Mouse (Mus musculus) midbrain, embryonic 13.5 days (tissue): ENCODE measurements around the gene Cep152. TPM values are rescaled to one million over a fixed set of nuclear protein-coding genes. Genes with fewer than 3 reads are reported as not detected.
A peak's percentile ranks its signal among the peaks of the same experiment; 100 is the strongest.

Experiments
- ATAC-seq: fragments of 200-750 bp; cut with Nextera tagmentation; 2 replicates; pipeline ENCODE4 v1.8.0; 2017; ENCODE audit warnings: mild to moderate bottlenecking, moderate TSS enrichment, moderate library complexity
- H3K27ac ChIP-seq: fragments of 300-500 bp; sonication (generic); 2 replicates; pipeline ENCODE4 v1.5.1; 2015; ENCODE audit warnings: inconsistent platforms, mild to moderate bottlenecking, moderate library complexity
- H3K27me3 ChIP-seq: fragments of 300-500 bp; sonication (generic); 2 replicates; pipeline ENCODE4 v1.6.1; 2015; ENCODE audit warnings: mild to moderate bottlenecking, inconsistent platforms
- H3K36me3 ChIP-seq: fragments of 300-500 bp; sonication (generic); 2 replicates; pipeline ENCODE4 v1.6.1; 2015; ENCODE audit warnings: mild to moderate bottlenecking, inconsistent platforms
- H3K4me1 ChIP-seq: fragments of 300-500 bp; sonication (generic); replicated peaks from 2 replicates; pipeline ENCODE4 v1.6.1; 2015; ENCODE audit warnings: inconsistent platforms
- H3K4me2 ChIP-seq: fragments of 300-500 bp; sonication (generic); replicated peaks from 2 replicates; pipeline ENCODE4 v1.6.1; 2015; ENCODE audit warnings: moderate library complexity, mild to moderate bottlenecking, inconsistent platforms
- H3K4me3 ChIP-seq: fragments of 300-500 bp; sonication (generic); replicated peaks from 2 replicates; pipeline ENCODE4 v1.5.1; 2015; ENCODE audit warnings: mild to moderate bottlenecking, inconsistent platforms
- H3K9ac ChIP-seq: fragments of 300-500 bp; sonication (generic); replicated peaks from 2 replicates; pipeline ENCODE4 v1.6.1; 2015; ENCODE audit warnings: mild to moderate bottlenecking, inconsistent platforms
- H3K9me3 ChIP-seq: fragments of 300-500 bp; sonication (generic); 2 replicates; pipeline ENCODE4 v1.6.1; 2016; ENCODE audit warnings: mild to moderate bottlenecking, inconsistent platforms
- WGBS: fragments of 180-500 bp; shearing (Covaris S2); methylation state at CpG from one replicate; pipeline ENCODE4 v1.1.7; 2015; 5-methylcytosine and 5-hydroxymethylcytosine counted together
- polyA plus RNA-seq: library from polyadenylated mRNA; unstranded; fragments of >200 nt; fragmentation: Nextera tagmentation; extraction: Ambion mirVana; gene quantifications from 2 replicates; pipeline ENCODE4 v1.2.1, GENCODE M21; 2015

The Cep152 gene
- polyA plus RNA-seq, 1 experiment from 2014 or later, result 4.3 TPM

DNA sequence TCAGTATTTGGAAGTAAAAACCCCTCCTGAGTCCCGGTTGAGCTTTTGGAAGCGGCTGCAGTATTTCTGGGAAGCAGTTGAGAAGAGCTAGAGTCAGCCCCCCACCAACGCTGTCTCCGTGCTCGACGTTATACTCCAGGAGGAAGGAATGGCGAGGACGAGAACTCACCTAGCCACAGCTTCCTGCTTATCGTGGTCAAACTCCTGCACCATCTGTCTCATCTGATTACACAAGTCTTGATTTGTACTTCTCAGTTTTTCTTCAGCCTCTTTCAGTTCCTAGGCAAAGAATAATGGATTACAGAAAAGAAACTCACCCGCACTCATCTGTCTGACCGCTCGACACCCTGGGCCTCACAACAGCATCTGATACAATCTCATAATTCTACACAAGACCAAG is 35.6 kb downstream of the Cep152 start:
- ATAC-seq, result no peak
- WGBS, result 95% methylated on average over 12 of the region's 12 CpGs
- Histone ChIP-seq H3K9me3 (no peaks in the 10 kb centered on the region), H3K9ac (no peak overlapping the region), H3K27ac (no peak overlapping the region), H3K36me3 (peaks cover 54% of the 10 kb centered on the region), H3K4me3 (no peak overlapping the region), H3K4me1 (no peaks in the 10 kb centered on the region), H3K27me3 (no peaks in the 10 kb centered on the region), H3K4me2 (no peak overlapping the region)

DNA sequence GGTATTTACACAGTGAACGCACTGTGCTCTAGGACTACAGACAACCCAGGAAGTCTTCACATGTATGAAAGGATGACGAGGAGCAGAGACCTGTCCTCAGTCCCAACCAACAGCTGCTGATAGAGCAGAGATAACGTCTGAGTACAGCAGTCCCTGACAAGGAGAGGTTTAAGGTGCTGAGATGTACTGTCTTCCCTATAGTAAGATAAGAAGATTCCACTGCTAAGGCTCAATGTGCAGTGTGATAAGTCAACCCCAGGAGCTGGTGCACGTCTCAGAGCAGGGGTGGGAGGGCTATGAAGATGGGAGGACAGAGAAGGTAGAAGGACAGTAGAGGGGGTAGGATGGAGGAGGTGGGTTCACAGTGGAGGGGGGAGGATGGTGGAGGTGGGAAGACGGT is 43.8 kb downstream of the Cep152 start:
- H3K4me2 ChIP-seq, result no peak overlapping the region
- no peak for ATAC-seq
- 91% methylated on average over 5 of the region's 5 CpGs for WGBS
- H3K4me3 ChIP-seq, result no peak overlapping the region
- H3K27ac ChIP-seq, result no peak overlapping the region
- H3K9me3 ChIP-seq, result no peaks in the 10 kb centered on the region
- no peaks in the 10 kb centered on the region for H3K27me3 ChIP-seq
- no peak overlapping the region for H3K9ac ChIP-seq
- H3K36me3 ChIP-seq, result peaks cover 63% of the 10 kb centered on the region
- H3K4me1 ChIP-seq, result no peaks in the 10 kb centered on the region

DNA sequence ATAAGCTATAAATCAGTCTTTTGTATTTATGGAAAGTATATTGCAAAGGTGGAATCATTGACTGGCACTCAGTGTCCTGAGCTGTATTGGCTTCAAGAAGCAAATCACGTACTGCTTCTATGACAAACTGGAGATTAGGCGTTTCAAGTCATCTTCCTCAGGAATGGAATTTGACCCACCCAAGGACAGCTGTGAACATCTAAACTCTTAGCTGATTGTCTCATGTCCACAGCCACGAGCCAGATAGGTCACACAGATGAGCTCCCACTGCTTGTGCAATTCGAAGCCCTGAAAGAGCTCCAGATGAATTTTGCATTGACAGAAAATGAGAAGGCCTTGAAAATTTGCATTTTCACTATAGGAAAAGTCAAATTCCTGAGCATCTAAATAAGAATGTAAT is 47.2 kb downstream of the Cep152 start:
- 79% methylated on average over 4 of the region's 4 CpGs for WGBS
- H3K4me2 ChIP-seq, result no peak overlapping the region
- no peaks in the 10 kb centered on the region for H3K9me3 ChIP-seq
- ATAC-seq, result no peak
- H3K9ac ChIP-seq, result no peak overlapping the region
- H3K27ac ChIP-seq, result no peak overlapping the region
- H3K4me3 ChIP-seq, result no peak overlapping the region
- no peaks in the 10 kb centered on the region for H3K4me1 ChIP-seq
- H3K27me3 ChIP-seq, result no peaks in the 10 kb centered on the region
- H3K36me3 ChIP-seq, result peaks cover 65% of the 10 kb centered on the region

DNA sequence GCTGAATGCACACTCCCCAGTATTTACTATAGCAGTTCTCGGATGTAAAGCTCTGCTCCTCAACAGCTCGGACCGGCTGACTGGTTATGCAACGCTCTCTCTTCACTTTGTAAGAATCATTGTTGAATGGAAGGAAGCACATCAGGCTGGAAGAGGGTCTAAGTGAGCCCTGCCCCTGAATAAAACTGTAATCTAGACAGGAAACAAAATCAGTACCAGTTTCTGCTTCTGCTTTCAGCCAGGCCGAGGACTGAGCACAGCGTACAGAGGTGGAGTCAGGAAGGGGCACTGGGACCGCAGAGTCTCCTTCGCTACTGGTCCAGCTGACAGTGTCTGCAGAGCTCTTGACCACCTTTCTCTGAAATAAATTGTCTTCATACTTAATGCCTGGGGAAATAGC is 48.4 kb downstream of the Cep152 start:
- no peak overlapping the region for H3K27ac ChIP-seq
- peaks cover 61% of the 10 kb centered on the region for H3K36me3 ChIP-seq
- WGBS, result 96% methylated on average over 8 of the region's 8 CpGs

DNA sequence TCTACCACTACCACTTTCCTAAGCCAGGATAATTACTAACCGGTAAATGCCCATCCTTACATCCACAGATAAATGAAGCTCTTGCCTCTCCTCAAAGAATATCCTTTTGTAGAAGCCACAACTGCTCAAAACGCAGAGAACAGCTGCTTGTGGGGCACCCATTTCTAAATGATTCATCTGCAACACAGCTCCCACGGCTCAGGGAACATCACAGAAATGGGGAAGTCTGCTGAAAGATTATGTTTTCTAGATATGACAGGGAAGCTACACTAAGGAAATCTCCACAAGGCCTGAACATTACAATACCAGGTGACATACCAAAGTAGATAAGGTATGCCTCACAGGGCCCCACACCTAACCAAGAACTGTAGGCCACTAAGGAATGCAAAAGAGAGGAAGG is 49.1 kb downstream of the Cep152 start:
- WGBS, result 93% methylated on average over 3 of the region's 3 CpGs
- H3K9ac ChIP-seq, result no peak overlapping the region
- H3K9me3 ChIP-seq, result no peaks in the 10 kb centered on the region
- no peaks in the 10 kb centered on the region for H3K4me1 ChIP-seq
- ATAC-seq, result no peak
- no peak overlapping the region for H3K4me3 ChIP-seq
- H3K4me2 ChIP-seq, result no peak overlapping the region
- peaks cover 60% of the 10 kb centered on the region for H3K36me3 ChIP-seq
- no peak overlapping the region for H3K27ac ChIP-seq
- H3K27me3 ChIP-seq, result no peaks in the 10 kb centered on the region

More for the DNA sequence above, 48.4 kb downstream of the Cep152 start:
- no peak for ATAC-seq
- Histone ChIP-seq H3K9ac (no peak overlapping the region), H3K4me1 (no peaks in the 10 kb centered on the region), H3K4me3 (no peak overlapping the region), H3K27me3 (no peaks in the 10 kb centered on the region), H3K4me2 (no peak overlapping the region), H3K9me3 (no peaks in the 10 kb centered on the region)

DNA sequence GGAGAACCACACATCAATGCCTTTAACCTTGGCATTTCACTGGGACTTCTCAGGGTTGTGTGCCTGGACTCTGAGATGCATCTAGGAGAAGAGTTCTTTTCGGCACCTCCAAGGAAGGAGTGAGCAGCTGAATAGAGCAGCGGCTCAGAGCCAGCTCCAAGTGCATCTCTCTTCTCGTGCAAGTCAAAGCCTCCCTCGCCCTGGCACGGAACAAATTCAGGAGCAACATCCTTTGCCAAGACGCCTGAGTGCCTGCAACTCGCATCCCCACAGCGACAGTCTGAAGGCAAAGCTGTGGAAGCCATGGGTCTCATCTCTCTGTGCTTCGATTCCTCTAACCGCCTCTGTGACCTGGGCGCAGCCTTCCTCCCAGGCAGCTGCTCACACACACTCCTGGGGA is 61.0 kb downstream of the Cep152 start:
- H3K27me3 ChIP-seq, result no peaks in the 10 kb centered on the region
- no peak overlapping the region for H3K4me3 ChIP-seq
- no peaks in the 10 kb centered on the region for H3K9me3 ChIP-seq
- no peak overlapping the region for H3K9ac ChIP-seq
- H3K4me1 ChIP-seq, result peaks cover 14% of the 10 kb centered on the region
- peaks cover 33% of the 10 kb centered on the region for H3K36me3 ChIP-seq
- 96% methylated on average over 11 of the region's 11 CpGs for WGBS
- H3K27ac ChIP-seq, result no peak overlapping the region
- no peak for ATAC-seq
- H3K4me2 ChIP-seq, result no peak overlapping the region

DNA sequence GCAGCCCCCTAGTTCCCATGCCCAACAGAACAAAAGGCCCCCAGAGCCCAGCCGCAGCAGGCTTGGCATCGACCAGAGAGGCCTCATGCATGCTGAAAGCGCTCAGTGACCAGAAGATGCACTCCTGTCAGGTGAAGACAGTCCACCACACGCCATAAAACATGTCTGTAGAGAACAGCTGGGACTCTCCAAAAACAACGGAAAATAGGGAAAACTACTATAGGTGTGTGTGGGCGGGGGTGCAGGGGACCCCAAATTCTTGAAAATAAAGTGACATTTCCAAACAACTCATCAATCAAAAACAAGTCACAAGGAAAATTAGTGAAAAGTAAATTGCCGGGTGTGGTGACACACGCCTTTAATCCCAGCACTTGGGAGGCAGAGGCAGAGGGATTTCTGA is 62.5 kb downstream of the Cep152 start:
- no peak overlapping the region for H3K9ac ChIP-seq
- no peaks in the 10 kb centered on the region for H3K27me3 ChIP-seq
- H3K36me3 ChIP-seq, result peaks cover 29% of the 10 kb centered on the region
- no peaks in the 10 kb centered on the region for H3K9me3 ChIP-seq
- no peak overlapping the region for H3K4me2 ChIP-seq
- 93% methylated on average over 8 of the region's 8 CpGs for WGBS
- no peak for ATAC-seq
- no peak overlapping the region for H3K27ac ChIP-seq
- H3K4me3 ChIP-seq, result no peak overlapping the region
- H3K4me1 ChIP-seq, result peaks cover 21% of the 10 kb centered on the region

DNA sequence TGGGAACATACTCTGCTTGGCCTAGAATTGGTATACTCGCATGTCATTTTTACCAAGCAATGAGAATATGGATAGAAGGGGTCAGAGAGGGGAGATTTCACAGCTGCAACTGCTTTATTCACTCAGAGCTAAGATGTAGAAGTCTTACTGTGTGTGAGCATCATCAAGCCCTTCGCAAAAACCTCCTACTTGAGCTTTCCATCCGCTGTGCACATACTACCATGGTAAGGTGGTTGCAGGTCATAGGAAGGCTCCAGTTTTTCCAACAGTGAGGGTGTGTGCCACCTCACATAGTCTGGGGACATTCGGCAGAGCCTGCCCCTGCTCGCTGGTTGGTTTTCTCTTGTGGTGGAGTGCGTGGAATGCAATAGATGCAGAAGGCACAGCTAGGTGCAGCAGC is 64.9 kb downstream of the Cep152 start:
- no peaks in the 10 kb centered on the region for H3K9me3 ChIP-seq
- 82% methylated on average over 6 of the region's 6 CpGs for WGBS
- no peak overlapping the region for H3K4me2 ChIP-seq
- no peak overlapping the region for H3K4me3 ChIP-seq
- no peak overlapping the region for H3K9ac ChIP-seq
- no peaks in the 10 kb centered on the region for H3K27me3 ChIP-seq
- peaks cover 21% of the 10 kb centered on the region for H3K4me1 ChIP-seq
- no peak overlapping the region for H3K27ac ChIP-seq
- ATAC-seq, result no peak
- H3K36me3 ChIP-seq, result peaks cover 13% of the 10 kb centered on the region

DNA sequence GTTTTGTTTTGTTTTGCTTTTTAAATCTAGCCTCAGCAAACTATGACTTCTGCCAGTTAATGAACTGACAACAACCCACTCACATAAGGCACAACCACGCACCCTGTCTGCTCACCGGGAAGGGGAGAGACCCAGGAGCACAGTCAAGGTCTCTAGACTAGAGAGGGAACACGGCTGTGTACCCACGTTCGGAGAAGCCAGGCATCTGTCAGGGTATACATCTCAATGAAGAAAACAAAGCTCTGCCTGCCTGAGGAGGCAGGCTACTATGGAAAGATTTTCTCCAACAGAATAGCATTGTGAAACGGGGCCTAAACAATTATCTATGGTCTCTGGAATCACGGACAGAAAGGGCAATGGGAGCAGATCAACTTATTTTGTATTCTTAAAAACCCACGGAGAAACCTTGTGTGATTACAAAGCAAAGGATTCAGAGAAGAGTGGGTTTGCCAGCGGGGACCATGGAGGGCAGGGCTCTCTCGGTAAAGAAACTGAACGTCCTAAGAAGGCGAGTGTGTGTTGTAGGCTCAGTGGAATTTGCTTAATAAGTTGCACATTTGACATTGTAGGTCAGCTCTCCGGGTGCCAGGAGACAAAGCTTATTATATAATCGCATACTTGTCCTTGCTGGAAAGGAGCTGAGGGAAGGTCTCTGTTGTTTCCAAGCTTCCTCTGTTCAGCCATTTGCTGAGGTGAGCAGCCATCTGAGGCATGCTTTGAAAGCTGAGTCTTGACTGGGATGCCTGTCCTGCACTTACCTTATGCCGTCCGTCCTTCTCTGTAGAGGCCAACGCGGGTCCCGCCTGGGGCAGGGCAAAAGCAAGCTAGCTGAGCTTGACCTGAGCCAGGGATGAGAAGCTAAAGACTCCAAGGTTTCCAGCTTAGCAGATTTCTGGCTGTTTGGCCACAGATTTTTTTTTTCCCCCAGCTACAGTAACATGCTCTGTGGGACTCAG is 66.0 kb downstream of the Cep152 start:
- peak; percentile 81 for ATAC-seq
- Histone ChIP-seq H3K4me3 (no peak overlapping the region), H3K36me3 (peaks cover 7% of the 10 kb centered on the region), H3K4me2 (peak overlapping the region; percentile 17; the same call in 1 of the 2 replicates), H3K27me3 (no peaks in the 10 kb centered on the region), H3K9me3 (no peaks in the 10 kb centered on the region), H3K27ac (peak overlapping the region; percentile 36), H3K9ac (no peak overlapping the region), H3K4me1 (peaks cover 21% of the 10 kb centered on the region)
- WGBS, result 33% methylated on average over 19 of the region's 19 CpGs

DNA sequence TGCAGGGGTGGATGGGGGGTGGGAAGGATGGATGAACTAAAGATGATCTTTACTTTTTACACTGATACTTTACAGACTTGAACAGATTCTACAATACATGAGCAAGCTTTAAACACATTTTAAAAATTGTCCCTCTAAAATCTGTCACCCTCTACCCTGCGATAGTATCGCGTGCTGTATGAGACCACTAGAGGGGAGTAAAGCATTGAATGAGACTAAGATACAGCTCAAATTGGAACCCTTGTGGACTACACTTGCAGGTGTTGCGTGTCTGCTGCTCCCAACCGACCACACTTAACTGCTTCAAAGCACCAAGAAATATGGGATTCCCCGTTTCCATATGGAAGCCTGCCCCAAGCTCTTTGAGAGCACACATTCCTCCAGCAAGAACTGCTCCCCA is 69.1 kb downstream of the Cep152 start:
- 82% methylated on average over 6 of the region's 6 CpGs for WGBS
- H3K4me2 ChIP-seq, result no peak overlapping the region
- no peak overlapping the region for H3K27ac ChIP-seq
- H3K27me3 ChIP-seq, result no peaks in the 10 kb centered on the region
- H3K36me3 ChIP-seq, result no peaks in the 10 kb centered on the region
- no peak overlapping the region for H3K9ac ChIP-seq
- no peaks in the 10 kb centered on the region for H3K9me3 ChIP-seq
- H3K4me3 ChIP-seq, result no peak overlapping the region
- no peak for ATAC-seq
- H3K4me1 ChIP-seq, result peaks cover 21% of the 10 kb centered on the region

DNA sequence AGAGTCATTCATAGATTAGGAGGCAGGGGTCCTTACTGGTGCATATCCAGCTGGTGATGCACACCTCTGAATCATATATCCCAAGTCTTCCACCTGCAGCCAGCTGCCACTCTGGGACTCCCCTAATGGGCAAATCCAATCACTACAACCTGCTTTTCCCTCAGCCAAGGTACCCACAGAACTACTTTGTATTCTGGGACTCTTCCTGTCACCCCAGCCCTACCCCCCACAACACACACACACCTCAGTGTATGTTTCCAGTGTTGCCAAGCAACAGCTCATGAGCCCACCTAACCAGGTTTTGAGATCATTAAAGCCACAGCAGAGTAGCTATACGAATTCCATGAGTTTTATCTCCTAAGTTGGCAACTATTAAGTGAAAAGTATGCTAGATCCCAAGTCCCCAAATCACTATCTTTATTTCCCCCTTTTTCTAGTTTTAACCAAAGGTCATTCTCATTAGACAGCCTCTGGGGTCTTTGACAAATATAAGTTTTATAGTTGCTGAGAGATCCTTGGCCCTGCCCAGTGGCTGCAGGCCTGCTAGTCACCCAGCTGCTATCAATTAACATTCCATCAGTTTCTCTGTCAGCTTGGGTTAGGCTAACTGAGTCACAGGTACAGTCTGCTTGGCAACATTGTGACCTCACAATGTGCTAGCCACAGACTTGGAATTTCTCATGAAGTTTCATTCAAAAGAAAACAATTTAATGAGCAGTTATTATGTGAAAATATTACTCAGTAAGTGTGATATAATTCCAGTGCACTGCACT is 75.9 kb downstream of the Cep152 start:
- Histone ChIP-seq H3K27me3 (no peaks in the 10 kb centered on the region), H3K4me2 (no peak overlapping the region), H3K4me1 (no peaks in the 10 kb centered on the region), H3K9me3 (no peaks in the 10 kb centered on the region), H3K27ac (no peak overlapping the region), H3K4me3 (no peak overlapping the region), H3K9ac (no peak overlapping the region), H3K36me3 (no peaks in the 10 kb centered on the region)
- WGBS, result 67% methylated on average over 1 of the region's 1 CpGs
- no peak for ATAC-seq

DNA sequence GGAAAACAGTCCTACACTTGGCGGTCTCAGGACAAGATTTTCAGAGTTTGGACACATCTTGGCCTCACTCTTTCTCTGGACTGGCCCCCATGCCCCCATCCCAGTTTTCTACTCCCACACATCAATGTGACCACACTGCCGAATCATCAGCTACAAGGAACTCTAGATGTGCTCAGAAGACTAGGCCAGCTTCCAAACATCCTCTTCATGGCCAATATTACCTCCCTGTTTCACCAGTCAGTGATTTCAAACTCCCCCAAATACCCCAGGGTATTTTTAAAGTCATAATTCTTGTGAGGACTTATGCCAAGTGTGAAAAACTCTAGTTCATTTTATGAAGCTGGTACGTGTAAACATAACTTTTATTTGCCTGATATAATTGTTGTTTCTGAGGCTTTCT is 79.9 kb downstream of the Cep152 start:
- H3K4me1 ChIP-seq, result no peaks in the 10 kb centered on the region
- WGBS, result 93% methylated on average over 3 of the region's 3 CpGs
- no peak overlapping the region for H3K4me3 ChIP-seq
- H3K9me3 ChIP-seq, result no peaks in the 10 kb centered on the region
- H3K9ac ChIP-seq, result no peak overlapping the region
- H3K36me3 ChIP-seq, result no peaks in the 10 kb centered on the region
- no peaks in the 10 kb centered on the region for H3K27me3 ChIP-seq
- no peak overlapping the region for H3K4me2 ChIP-seq
- ATAC-seq, result no peak
- H3K27ac ChIP-seq, result no peak overlapping the region
